In genomic region chr6:87213262-87213661, GRCm38 (mm10) we compare ENCODE assay signal across 12 mouse cellular contexts.
DNase-seq lines count a peak whose midpoint lies in the region; ATAC-seq lines count a peak whose summit lies in the region.
"Had no signal": no experiment of that assay in that cellular context is flagged by ENCODE, and none has a peak within 500 bp of the region (broad histone marks: within the 10 kb centered on the region; RNA-seq: fewer than 3 reads in every experiment).

No protein-coding gene starts in this region.

- peak; percentile 96 for DNase-seq in heart, adult 11 months
- DNase-seq in heart, embryonic 10.5 days (ENCODE audit: low spot score), result no peak
- DNase-seq in ovary, postnatal 36 days (ENCODE audit: low spot score), result peak; percentile 42
- DNase-seq in ovary, postnatal 14 days (ENCODE audit: low spot score), result no peak
- DNase-seq in heart, postnatal 25 days (ENCODE audit: low spot score), result peak; percentile 18
- DNase-seq in skeletal muscle tissue, adult 2 months (ENCODE audit: low read depth, low spot score), result peak; percentile 60
- no peak for DNase-seq in spleen, postnatal 10 days (ENCODE audit: low spot score in 2 of 2)
- DNase-seq: cerebellum, postnatal 36 days; retina, postnatal 1 day had no signal

- H3K4me3 ChIP-seq in heart, embryonic 10.5 days, result no peak overlapping the region
- H3K4me3 ChIP-seq in forebrain, embryonic 16.5 days (replicated peaks; ENCODE audit: low read length), result no peak overlapping the region
- H3K4me3 ChIP-seq: hindbrain, embryonic 13.5 days; midbrain, embryonic 12.5 days had no signal

- ATAC-seq in forebrain, embryonic 16.5 days, result no peak

- H3K9ac ChIP-seq in forebrain, embryonic 16.5 days (replicated peaks; ENCODE audit: low read depth, low read length), result no peak overlapping the region
- H3K9ac ChIP-seq: hindbrain, embryonic 13.5 days; midbrain, embryonic 12.5 days had no signal

- intact Hi-C loops in heart, postnatal 25 days (cut with DNase I), result loop anchor here (5.0 kb wide), 1 partner anchor 111 kb away; the partner anchor contains the start of gene D6Ertd527e

- H3K4me2 ChIP-seq in forebrain, embryonic 16.5 days (ENCODE audit: low read length), result no peak overlapping the region
- H3K4me2 ChIP-seq: hindbrain, embryonic 13.5 days; midbrain, embryonic 12.5 days had no signal

- H3K27me3 ChIP-seq in heart, embryonic 10.5 days (ENCODE audit: insufficient read depth, poor library complexity, severe bottlenecking), result no peaks in the 10 kb centered on the region
- H3K27me3 ChIP-seq in forebrain, embryonic 16.5 days (replicated peaks; ENCODE audit: control insufficient read depth, insufficient read depth, low read length), result no peaks in the 10 kb centered on the region
- H3K27me3 ChIP-seq: hindbrain, embryonic 13.5 days; midbrain, embryonic 12.5 days had no signal

- peaks cover 11% of the 10 kb centered on the region for H3K4me1 ChIP-seq in heart, embryonic 10.5 days
- no peaks in the 10 kb centered on the region for H3K4me1 ChIP-seq in forebrain, embryonic 16.5 days (replicated peaks; ENCODE audit: control insufficient read depth, insufficient read depth, low read length)
- H3K4me1 ChIP-seq: hindbrain, embryonic 13.5 days; midbrain, embryonic 12.5 days had no signal

- 81% methylated on average over 7 of the region's 7 CpGs for WGBS in heart, embryonic 10.5 days
- WGBS in forebrain, embryonic 16.5 days, result 88% methylated on average over 7 of the region's 7 CpGs

- no peaks in the 10 kb centered on the region for H3K36me3 ChIP-seq in heart, embryonic 10.5 days
- no peaks in the 10 kb centered on the region for H3K36me3 ChIP-seq in forebrain, embryonic 16.5 days (ENCODE audit: control insufficient read depth, insufficient read depth)

- H3K9me3 ChIP-seq in heart, embryonic 10.5 days, result no peaks in the 10 kb centered on the region
- H3K9me3 ChIP-seq in forebrain, embryonic 16.5 days (ENCODE audit: control insufficient read depth, low read length), result no peaks in the 10 kb centered on the region
- H3K9me3 ChIP-seq: hindbrain, embryonic 13.5 days; midbrain, embryonic 12.5 days had no signal

- H3K27ac ChIP-seq in heart, embryonic 10.5 days, result no peak overlapping the region
- no peak overlapping the region for H3K27ac ChIP-seq in forebrain, embryonic 16.5 days (ENCODE audit: low read length)
- H3K27ac ChIP-seq: hindbrain, embryonic 13.5 days; midbrain, embryonic 12.5 days had no signal

Comparison
In these comparisons a context has a peak if more than half of its experiments do, and no peak if none do; other contexts are left out.
1. DNase-seq: peak in heart, adult 11 months (single experiment), ovary, postnatal 36 days (single experiment), heart, postnatal 25 days (single experiment) and skeletal muscle tissue, adult 2 months (single experiment); none in heart, embryonic 10.5 days (single experiment), ovary, postnatal 14 days (single experiment) and spleen, postnatal 10 days (0 of 2).